Mouse (Mus musculus) gastrocnemius, postnatal 10 days (tissue): Measurements from ENCODE around the gene Actrt3. TPM values are rescaled to one million over a fixed set of nuclear protein-coding genes. Genes with fewer than 3 reads are reported as not detected.

Source experiments
- DNase-seq: peaks from one replicate; pipeline ENCODE4 v3.0.0; 2021; ENCODE audit warnings: mixed read lengths
- long read RNA-seq, 2 experiments: library from polyadenylated mRNA; stranded (forward); transcript quantifications; one replicate each; pipeline ENCODE4 v2.0.0; 2021
- total RNA-seq, 2 experiments: library from RNA; stranded (reverse); gene quantifications; 2 replicates each; pipeline ENCODE4 v1.2.3; 2021

The Actrt3 gene
- total RNA-seq, result not detected
- long read RNA-seq, experiment 1, result 0 reads
- long read RNA-seq, experiment 2, result 0 reads

DNA sequence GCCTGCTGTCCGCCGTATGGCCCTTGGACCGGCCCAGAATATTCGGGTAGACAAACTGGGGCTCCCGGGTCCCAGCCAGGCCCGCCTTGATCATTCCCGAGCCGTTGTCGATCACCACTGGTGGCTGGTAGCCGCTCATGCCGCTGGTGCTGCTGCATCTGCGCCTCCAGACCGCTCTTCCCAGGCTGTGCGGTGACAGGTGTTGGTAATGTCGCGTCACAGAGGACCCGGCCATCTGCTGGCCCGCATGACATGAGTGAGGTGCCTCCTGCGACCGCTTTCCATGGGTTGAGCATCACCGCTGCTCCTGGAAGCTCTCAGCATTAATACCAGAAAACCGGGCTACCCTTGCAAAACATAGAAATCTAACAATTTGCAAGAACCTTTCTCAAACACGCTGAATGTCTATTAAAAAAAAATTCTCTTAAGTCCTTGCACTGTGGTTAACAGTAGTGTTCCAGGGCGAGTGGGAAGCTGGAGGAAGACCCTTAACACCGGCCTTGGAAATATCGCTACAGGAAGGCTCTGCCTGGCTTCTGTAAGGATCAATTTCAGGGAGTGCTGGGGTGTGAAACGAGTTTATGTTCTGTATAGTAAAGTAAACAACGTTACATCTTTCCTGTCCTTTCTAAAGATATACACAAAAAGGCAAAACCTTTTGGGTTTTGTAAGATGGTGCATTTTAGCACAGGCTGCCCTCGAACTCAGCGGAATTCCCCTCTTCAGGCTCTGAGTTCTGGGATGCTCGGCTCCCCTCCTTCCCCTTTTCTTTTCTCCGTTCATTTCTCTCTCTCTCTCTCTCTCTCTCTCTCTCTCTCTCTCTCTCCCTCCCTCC lies at the start of gene Actrt3:
Gene Actrt3 (minus strand): TSS at position 229 of the 835 bp plus-strand sequence.
- DNase-seq, result peak; percentile 19

DNA sequence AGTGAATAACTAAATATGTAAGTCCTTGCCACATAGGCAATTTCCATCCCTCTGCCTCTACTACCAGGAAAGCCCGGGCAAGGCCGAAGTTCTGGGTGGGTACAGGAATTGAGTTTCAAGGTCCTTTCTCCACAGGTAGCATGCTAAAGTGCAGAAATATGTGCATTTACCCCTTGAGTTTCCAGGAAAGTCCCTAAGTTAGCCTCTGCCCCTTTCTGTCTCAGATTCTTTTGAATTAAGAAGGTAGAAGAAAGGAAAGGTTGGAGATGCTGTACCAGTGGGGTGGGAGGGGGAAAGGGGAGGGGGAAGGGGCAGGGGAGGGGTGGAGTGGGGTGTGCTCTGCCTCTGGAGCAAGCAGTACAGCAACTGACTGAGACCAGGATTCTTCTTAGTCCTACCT lies 48.7 kb upstream of the Actrt3 start:
- DNase-seq, result no peak

DNA sequence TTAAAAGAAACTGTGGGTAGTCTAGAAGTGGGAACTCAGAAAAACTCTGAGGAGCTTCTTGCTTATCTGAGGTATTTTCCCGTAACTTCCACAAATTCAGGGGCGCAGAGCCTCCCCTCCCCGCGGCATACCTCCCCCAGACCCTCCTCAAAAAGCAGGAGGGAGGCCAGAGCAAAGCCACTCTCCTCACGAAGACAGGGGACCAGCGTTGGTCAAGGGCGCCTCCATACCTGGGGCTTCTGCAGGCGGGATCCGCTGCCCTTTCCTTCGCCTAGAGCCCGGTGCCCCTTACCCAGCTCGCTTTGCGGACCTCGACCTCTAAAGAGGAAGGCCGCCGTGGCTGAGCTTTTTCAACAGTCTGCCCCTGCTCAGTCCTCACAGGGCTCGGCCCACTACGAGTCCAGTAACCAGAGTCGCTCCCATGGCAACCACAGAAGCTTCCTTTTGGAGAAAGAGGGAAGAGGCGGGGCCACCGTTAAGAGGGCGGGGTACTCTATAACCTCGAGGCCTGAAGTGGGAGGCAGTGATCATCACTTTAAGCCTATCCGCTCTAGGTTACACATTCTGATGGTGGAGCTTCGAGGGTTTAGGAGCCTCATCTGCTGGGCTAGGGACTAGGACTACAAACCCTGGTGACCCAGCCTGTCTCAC lies 47.8 kb upstream of the Actrt3 start, which contains the start of gene Lrrc34:
Gene Lrrc34 (minus strand): TSS at position 430 of the 651 bp plus-strand sequence.
- DNase-seq, result peak; percentile 21

DNA sequence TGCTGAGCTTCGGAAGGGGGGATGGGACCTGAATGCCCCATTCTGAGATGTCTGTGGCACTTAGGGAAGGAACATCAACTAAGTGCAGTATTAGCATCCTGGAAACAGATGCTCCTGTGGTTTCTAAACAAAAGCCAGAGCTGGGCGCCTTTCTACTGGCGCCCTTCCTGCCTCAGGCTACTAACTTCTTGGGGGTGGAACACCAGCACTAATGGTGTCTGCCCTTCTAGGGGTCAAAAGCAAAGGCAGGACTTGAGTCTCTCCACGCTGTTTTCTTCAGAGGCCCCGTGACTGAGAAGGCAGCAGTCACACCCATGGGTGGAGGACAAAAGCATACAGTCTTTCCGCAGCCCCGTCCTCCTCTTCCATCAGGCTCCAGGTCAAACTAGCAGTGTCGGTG lies 47.0 kb upstream of the Actrt3 start:
- no peak for DNase-seq

DNA sequence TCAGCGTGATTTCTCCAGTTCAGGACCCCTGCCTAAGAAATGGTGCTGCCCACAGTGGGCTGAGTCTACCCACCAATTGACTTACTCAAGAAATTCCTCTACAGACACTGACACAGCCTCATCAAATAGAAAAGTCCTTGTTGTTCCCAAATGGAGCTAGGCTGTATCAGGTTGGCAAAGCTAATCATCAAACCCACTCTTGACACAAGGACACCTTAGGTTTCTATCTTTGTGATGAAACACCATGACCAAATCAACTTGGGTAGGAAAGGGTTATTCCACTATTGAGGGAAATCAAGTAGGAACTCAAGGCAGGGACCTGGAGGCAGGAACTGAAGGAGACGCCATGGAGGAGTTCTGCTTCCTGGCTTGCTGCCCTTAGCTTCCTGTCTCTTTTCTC lies 44.5 kb upstream of the Actrt3 start, which contains the start of gene Lrriq4:
Gene Lrriq4 (plus strand): TSS at position 301 of the 400 bp plus-strand sequence.
- no peak for DNase-seq

DNA sequence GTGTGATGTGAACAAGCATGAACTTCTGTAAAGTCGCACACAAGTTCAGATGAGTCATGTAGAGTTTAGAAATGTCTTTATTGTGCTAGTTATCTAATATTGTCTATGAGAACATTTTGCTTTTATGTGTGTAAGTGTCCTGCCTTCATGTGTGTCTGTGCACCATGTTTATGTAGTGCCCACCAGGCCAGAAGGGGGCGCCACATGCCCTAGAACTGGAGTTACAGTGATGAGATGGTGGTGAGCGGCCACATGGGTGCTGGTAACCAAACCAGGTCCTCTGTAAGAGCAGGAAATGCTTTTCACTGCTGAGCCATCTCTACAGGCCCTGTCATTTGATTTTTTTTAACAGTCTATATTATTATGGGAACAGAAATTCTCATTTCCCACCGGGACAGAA lies 35.9 kb upstream of the Actrt3 start:
- DNase-seq, result no peak

DNA sequence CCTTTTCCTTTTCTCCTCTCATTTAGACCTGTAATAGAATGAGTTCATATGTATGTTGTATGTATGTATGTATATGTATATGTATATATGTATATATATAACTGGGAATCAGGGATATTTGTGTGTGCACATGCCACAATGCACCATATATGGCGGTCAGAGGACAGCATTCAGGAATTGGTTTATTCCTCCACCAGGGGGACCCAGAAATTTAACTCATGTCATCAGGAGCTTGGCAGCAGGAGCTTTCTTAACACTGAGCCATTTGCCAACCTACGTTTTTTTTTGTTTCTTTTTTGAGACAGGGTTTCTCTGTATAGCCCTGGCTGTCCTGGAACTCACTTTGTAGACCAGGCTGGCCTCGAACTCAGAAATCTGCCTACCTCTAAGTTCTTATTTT lies 33.9 kb upstream of the Actrt3 start:
- no peak for DNase-seq

DNA sequence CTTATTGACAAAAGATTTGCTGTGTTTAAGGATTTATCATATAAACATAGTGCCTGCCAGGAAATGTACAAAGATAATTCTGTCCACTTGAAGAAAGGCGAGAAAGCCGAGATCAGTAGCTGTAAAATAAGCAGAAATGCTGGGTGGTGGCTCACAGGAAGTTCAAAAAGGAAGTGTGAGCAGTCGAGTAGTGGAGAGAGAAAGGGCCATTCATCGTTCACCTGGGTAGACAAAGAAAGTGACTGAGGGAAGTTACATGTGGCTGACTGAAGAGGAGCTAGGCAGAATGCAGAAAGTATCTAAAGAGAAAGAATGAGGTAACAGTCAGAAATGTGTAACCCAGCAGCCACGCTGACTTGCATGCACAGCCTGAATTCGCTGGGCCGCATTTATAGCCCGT lies 20.4 kb upstream of the Actrt3 start:
- no peak for DNase-seq

DNA sequence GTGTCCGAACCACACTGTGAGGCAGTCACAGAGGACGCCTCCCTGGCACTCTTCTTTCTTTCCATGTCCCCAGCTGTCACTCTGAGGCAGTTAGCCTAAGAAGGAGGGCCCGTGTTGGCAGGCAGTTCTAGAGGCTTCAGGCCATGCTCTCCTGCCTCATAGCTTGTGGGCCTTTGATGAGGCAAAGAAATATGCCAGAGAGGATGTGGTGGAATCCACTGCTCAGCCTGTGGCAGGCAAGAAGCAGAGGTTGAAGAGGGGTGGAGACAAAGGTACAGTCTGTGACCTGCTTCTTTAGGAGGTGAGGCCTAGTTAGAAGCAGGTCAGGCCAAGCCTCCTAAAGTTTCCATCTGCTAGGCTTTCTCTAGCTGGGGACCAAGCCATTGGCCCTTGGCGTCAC lies 11.2 kb upstream of the Actrt3 start:
- no peak for DNase-seq

DNA sequence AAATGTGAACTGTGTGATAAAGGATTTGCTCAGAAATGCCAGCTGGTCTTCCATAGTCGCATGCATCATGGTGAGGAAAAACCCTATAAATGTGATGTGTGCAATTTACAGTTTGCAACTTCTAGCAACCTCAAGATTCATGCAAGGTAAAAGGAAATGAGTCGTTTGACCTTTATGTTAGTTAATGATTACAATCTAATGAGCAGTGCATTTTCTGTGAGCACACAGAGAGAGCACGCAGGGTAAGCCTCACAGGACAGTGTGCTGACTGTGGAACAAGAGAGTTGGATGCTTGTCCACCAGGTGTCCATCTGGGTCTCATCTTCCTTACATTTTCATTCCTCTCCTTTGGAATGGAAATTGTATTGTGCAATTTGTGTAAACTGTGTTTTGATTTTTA lies 9.3 kb upstream of the Actrt3 start:
- DNase-seq, result no peak

DNA sequence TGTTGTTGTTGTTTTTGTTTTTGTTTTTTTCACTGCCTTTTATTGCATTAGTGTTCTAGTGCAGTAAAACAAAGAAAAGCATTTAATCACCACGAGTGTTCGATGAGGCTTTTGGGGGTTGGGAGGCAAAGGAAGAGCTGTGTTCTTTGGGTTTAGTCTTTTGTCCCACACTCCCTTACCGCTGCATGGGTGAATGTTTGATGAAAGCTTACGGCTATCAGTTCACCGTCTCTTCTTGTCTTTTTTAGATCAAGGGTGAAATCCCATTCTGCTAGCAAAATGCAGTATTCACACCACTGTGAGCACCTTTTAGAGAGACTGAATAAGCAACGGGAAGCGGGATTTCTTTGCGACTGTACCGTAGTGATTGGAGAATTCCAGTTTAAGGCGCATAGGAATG lies 3.5 kb upstream of the Actrt3 start:
- no peak for DNase-seq

DNA sequence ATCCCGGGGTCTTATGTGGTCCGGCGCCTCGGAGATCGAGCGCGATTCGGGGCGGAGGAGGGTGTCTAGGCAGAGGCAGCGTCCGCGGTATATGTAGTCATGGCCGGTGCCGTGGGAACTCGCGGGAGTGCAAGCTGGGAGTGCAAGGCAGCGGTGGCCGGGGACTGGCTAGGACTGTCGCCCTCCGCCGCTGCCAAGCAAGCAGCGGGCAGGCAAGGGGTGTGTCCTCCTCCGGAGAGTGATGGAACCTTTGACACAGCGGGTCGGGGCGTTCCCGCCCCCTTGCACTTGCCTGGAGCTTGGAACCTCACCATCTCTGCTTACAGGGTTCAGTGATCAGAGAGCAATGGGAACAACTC lies 3.0 kb upstream of the Actrt3 start:
- DNase-seq, result peak; percentile 57

DNA sequence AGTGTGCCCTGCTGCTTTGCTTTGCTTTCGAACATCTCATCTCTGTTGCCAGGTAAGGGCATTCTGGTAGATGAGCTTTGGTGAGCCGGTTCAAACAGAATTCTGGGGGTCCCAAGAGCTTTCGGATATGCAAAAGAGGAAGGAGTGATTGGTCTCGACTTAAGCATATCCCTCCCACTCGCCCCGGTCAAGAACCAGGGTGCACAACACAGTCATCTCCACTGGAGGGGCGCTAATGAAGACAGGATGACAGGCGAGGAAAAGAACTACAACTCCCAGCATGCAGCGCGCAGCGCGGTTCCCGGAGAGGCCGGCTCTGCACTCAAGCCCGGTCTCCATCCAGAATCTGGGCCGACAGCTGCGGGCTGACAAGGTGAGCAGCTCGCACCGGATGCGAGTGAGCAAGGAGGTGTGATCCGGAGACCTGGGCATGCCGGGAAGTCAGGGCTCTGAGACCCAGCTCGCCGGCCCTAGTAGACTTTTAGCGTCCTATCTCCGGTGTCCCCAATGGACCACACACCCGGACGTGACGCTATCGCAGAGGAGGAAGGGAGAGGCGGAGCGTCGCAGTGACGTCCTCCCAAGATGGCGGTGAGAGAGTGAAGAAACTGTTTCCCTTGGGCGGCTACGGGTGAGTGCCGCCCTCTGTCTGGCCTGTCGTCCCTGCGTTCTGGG lies 2.5 kb upstream of the Actrt3 start, which contains the start of gene Mynn:
Gene Mynn (plus strand): TSS at position 1 of the 675 bp plus-strand sequence.
- DNase-seq, result peak; percentile 95

DNA sequence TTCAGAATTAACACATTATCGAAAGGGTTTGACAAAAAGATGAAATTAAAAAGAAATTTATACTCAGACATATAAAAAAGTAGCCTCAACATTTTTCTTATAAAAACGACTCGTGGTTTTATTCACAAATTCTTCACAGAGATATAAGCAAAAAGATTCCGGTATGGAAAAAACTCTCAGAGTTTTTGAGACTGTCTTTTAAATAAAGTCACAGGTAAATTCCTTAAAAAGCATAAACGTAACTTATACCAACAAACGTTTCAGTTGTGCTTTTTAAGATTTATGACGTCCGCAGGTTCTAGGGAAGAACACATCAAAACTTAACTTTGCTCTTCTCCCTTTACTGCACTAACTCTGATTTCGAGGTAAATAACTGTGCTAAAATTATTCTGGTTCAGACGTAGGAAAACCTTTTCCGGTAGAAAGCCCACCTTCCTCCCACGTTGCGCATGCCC lies 1.9 kb upstream of the Actrt3 start:
- no peak for DNase-seq

DNA sequence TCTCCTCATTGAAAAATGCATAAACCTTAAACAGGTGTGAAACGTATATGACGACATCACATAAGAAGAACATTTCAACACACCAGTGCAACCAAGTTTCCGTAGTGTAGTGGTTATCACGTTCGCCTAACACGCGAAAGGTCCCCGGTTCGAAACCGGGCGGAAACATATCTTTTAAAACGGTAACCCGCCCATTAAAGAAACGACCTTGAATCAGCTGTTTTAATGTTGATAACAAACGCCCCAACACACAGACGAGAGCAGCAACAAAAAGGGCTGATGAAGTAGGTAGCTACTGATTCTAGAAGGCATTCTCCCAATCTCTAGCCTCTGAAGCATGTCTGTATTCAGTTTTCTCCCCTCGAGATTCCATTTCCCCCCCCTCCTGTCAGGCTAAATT lies 1.4 kb upstream of the Actrt3 start:
- peak; percentile 71 for DNase-seq

DNA sequence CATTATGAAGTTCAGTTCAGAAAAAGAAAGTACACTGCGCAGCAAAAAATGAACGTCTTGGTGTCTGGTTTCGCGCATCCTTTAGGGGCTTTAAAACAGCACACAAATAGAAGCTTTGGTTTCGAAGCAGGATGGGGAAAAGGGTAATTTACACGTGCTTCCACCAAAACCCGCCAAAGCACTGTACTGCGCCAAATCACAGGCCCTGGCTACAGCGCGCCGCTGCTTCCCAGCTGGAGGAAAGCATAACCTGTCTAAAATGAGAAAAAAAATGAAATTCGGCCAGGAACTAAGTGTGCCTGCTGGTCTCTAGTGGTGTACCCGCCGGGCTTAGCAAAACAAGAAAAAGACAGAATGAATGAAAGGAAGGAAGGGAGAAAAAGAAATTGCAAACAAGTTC lies 978 bp upstream of the Actrt3 start:
- DNase-seq, result peak; percentile 17

DNA sequence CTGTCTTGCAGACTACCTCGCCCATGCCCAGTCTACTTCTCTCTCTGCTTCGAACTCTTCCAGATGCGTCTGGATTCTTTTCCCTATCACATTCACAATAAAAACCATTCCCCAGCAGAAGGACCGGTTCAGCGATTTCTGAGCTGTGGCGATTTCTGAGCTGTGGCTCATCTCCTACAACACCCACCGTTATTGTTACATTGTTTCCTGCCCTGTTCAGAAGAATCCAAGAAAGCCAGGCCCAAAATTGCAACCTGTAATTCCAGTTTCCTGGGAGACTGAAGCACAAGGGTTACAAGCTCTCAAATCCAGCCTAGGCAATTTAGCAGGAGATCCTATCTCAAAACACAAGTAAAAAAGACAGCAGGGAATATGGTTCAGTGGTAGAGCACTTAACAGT lies 2.5 kb downstream of the Actrt3 start:
- DNase-seq, result no peak

DNA sequence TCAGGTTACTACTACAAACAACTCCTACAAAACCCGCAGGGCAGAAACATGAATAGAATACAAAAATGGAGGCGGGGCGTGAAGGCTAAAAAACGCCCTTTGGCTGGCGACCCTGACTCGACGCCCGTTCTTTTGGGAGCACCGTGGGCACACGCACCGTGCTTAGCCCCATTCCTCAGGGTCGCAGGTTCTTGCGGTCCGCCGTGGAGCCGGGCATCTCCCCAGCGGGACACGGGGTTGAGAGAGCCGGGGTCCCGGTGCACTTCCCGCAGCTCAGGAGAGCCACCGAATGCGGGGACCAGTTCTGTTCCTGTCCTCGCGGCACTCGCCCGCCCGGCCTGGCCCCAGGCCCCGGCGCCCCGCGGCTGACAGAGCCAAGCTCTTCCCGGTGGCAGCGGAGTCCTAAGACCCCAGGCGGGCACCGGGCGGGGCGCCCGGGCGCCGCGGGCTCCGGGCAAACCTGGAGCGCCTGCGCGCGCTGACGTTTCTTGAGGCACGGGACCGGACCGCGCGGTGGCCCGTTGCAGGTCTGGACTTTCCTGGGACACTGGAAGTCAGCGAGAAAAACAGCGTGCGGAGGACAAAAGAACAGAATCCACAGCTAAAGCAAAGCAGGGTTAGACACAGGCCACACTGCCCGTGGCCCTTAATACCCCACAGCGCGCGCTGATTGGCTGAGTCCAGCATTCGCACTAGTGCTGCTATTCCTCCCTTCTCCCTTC lies 4.5 kb downstream of the Actrt3 start:
- peak; percentile 37 for DNase-seq

DNA sequence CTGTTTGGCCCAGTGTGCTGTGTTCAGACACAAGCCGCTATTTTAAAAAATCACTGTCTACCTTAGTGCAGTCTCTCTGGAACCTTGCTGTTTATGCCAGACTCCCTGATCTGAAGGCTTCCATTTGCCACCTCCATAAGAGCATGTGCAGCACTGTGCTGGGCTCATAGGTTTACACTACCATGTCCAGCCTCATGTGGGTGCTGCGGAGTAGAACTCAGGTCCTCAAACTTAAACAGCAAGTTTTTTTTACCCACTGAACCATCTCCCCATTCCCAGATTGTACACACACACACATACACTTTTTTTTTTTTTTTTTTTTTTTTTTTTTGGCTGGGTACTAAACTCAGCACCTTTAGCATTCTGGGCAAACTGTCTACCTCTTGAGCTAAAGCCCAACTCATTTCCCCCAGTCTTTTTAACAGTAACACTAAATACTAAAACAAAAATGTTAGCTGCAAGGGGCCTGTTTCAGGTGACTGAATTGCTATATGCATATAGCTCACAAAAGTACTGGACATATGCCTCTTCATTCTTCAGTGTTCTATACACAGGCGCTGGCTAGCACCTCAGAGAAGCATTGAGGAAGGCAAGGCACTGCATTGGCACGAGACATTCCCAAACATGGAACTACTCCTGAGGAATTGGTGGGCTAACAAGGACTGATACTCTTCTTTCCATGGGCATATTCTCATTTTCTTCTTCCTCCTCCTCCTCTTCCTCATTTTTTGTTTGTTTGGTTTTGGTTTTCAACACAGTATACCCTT lies 5.8 kb downstream of the Actrt3 start:
- no peak for DNase-seq

DNA sequence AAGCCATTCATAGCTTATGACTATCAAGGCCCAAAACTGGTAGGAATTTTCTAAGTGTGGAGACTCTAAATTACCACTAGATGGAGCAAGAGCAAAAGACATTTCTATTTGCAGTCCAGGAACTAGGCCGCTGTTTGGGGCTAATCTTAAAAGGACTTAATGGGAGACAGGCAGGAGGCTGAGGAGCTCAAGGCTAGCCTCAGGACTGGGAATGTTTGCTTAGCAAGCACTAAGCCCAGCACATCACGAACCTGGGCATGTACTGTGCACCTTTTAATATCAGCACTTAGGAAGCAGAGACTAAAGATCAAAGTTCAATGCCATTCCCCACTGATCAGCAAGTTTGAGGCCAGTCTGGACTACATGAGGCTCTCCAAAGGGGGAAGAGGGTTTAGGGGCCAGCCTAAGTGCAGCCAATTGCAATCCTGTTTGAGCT lies 7.3 kb downstream of the Actrt3 start:
- no peak for DNase-seq

DNA sequence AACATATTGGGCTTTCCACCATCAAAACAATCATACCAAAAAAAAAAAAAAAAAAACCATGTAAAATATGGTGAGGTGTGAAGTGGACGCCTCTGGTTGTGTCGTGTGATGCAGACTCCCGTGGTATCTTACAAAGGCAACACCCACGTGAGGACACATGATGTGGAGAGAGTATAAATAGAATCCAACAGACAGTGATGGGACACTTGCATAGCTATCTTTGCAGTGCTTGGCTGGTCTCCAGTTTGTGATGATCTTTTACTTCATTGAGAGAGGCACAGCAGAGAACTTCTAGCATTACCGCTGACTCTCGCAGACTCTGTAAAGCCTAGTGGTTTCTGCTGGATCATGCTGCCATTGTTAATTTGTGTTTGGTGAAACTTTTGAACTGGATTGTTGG lies 10.9 kb downstream of the Actrt3 start:
- no peak for DNase-seq
